Mouse (Mus musculus) liver, adult 2 months (tissue): ENCODE measurements around the gene Tomm6.

Experiments
- CTCF ChIP-seq: fragments of 200-500 bp; IDR thresholded peaks from 2 replicates; pipeline ENCODE4 v1.5.1; 2011; ENCODE audit warnings: low read depth, low read length, control low read depth
- POLR2A ChIP-seq: fragments of 200-500 bp; IDR thresholded peaks from 2 replicates; pipeline ENCODE4 v1.6.1; 2011; ENCODE audit warnings: low read length, control low read depth; ENCODE audit not compliant: insufficient read depth; ENCODE audit errors: extremely low read depth

- TF ChIP-seq POLR2A (no peak), CTCF (no peak)
Observed at GRCm38 (mm10) chr17:47712889-47713571, 24.8 kb upstream of the Tomm6 start.
